Mouse (Mus musculus): Measurements from ENCODE around the gene Ccrl2.

DNA sequence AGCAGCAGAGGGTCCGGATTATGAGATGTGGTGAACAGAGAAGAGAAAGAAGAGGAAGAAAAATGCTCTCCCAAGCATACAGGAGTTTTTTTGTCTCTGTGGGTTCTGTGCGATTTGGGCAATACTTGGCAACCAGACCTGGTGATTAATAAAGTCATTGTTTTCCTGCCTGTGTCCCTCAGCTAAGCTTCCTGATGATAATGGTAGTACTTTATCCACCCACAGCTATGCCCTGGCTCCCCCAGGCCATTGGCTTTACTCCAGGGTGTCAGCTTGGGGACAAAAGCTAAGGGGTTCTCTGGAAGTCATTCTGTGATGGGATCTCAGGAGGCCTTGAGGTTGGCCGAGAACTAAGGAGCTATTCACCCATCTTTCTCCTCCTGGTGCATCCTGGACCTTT, 45.3 kb downstream of the Ccrl2 start:
- TF ChIP-seq CTCF (IDR thresholded peaks at IDR 0.05; ENCODE audit: extremely low read depth, insufficient read length, insufficient replicate concordance, low read depth, low read length) (no peak), POLR2A (IDR thresholded peaks at IDR 0.05; ENCODE audit: low read depth, low read length) (no peak)

Data from small intestine, adult 2 months (tissue).